Mouse (Mus musculus): ENCODE measurements at regions not wholly inside any gene's neighbourhood (a gene's known extent, or its start where the extent isn't known, plus 50 kb on each side); places are given as distances from the start of the nearest gene placed in this dataset.

DNA sequence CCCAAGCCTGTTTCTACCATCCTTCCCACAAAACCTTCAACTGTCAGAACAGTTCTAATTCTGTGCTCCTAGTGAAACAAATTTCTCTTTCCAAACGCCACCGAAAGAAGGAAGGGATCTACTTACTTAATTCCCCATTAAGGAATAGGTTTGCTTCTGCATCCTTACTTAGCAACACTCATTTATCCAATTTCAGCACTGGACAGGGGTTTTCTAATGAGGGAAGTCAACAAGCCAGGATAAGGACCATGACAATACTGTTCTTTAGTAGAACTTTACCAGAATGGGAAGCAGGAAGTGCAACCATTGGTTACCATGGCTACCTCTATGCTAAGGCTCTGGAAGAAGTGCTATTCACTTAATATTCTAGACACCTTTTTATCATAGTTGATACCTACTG lies 68.6 kb upstream of the Id4 start:
- no peak for DNase-seq (ENCODE audit: low read depth)

DNA sequence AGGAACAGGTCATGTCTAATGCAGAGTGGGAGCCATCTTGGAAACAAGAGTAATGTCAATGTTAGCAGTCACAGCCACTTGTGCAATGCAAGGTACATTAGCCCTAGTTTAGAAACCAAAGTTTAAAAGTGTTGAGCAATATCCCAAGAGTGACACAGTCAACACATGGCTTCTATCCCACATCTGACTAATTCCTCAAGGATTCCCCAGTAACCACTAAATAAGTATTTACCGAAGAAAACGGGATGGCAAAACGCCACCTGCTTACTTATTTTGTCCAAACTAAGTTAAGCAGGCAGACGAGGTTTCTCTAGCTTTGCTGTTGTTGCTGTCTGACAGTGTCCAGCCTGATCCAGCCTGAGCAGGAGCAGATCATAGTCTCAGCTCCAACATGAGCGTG lies 67.1 kb upstream of the Id4 start:
- DNase-seq (ENCODE audit: low read depth): peak; percentile 89

DNA sequence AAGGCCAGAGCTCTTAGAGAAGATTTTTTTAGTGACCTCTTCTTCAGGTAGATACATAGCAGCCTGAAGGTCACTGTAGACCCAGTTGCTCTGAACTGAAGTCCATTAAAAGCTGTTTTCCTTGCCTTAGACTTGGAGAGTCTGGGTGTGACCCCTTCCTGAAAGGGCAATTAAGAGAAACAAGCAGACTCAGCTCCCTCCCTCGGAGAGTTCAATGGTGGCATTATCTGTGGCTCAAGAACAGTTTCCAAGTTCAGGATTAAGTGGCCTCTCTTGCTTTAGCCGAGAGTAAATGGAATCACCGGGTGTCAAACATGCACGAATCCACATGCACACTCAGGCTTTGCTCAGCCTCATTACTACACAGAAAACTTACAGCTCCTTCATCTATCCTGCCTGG lies 53.2 kb upstream of the Id4 start:
- DNase-seq (ENCODE audit: low read depth): no peak
